Mouse (Mus musculus): ENCODE measurements around the gene Cma2.
"Not testable (repeated sequence)": the region's sequence is repeated elsewhere in the genome, so short reads cannot be mapped to it uniquely, and the experiment has no call there.

The Cma2 gene

GRCm38 (mm10) chr14:55950346-55951030, at the start of gene Cma2:
Gene Cma2 (plus strand): TSS chr14:55950980.
- in situ Hi-C loops (cut with MboI; ENCODE audit: low pct_unique_long_range_greater_than_20kb in 1 of 2, low sequenced_read_pairs in 2 of 2, unreplicated experiment in 1 of 2), result no loop called here

GRCm38 (mm10) chr14:55905518-55905917, 45.3 kb upstream of the Cma2 start:
- in situ Hi-C loops (cut with MboI; ENCODE audit: low pct_unique_long_range_greater_than_20kb in 1 of 2, low sequenced_read_pairs in 2 of 2, unreplicated experiment in 1 of 2), result no loop called here

DNA sequence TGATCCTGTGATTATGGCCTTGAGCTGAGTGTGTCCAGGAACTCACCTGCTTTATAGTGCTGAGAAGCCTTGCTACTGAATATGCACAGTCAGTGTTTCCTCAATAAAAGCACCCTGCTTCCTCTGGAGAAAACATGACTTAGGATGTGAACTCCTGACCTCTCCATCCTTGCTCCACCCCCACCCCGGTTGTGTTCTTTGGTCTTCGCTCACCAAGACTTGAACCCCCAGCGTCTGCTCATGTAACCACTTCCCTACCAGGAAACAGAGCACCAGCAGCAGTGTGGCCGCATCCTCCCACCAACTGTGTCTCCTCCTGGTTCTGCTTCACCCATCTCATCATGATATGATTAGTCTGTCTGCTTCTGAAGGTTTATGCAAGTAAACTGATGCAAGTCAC, 37.4 kb upstream of the Cma2 start:
- in situ Hi-C loops (cut with MboI; ENCODE audit: low pct_unique_long_range_greater_than_20kb in 1 of 2, low sequenced_read_pairs in 2 of 2, unreplicated experiment in 1 of 2), result loop anchor here in 1 of 2 experiments (5.0 to 10.0 kb wide), 2 partner anchors 36 to 59 kb away; partner anchors contain the start of gene Nynrin

GRCm38 (mm10) chr14:55918240-55919082, 32.3 kb upstream of the Cma2 start:
- in situ Hi-C loops (cut with MboI; ENCODE audit: low pct_unique_long_range_greater_than_20kb in 1 of 2, low sequenced_read_pairs in 2 of 2, unreplicated experiment in 1 of 2), result loop anchor here in 1 of 2 experiments (10.0 kb wide), 1 partner anchor 64 kb away; the partner anchor contains the start of gene Nynrin

GRCm38 (mm10) chr14:55922475-55923232, 28.1 kb upstream of the Cma2 start:
- in situ Hi-C loops (cut with MboI; ENCODE audit: low pct_unique_long_range_greater_than_20kb in 1 of 2, low sequenced_read_pairs in 2 of 2, unreplicated experiment in 1 of 2), result no loop called here

DNA sequence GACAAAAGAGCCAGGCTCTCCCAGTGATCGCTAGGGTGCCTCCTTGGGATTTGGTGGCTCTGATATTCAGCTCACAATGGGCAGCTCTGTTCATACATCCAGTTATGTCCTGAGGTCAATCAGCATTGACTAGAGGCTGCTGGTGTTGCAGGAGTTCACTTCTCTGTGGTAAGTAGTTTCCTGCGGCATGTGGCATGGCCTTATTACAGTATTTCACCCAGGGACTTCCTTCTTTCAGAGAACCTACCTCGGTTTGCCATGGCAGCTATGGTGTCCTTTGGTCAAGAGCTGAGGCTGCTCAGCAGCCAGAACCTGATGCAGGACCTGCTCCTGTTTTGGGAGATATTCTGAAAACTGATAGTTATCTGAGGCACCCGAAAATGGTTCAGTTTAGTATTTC, 23.9 kb upstream of the Cma2 start:
- in situ Hi-C loops (cut with MboI; ENCODE audit: low pct_unique_long_range_greater_than_20kb in 1 of 2, low sequenced_read_pairs in 2 of 2, unreplicated experiment in 1 of 2), result no loop called here

DNA sequence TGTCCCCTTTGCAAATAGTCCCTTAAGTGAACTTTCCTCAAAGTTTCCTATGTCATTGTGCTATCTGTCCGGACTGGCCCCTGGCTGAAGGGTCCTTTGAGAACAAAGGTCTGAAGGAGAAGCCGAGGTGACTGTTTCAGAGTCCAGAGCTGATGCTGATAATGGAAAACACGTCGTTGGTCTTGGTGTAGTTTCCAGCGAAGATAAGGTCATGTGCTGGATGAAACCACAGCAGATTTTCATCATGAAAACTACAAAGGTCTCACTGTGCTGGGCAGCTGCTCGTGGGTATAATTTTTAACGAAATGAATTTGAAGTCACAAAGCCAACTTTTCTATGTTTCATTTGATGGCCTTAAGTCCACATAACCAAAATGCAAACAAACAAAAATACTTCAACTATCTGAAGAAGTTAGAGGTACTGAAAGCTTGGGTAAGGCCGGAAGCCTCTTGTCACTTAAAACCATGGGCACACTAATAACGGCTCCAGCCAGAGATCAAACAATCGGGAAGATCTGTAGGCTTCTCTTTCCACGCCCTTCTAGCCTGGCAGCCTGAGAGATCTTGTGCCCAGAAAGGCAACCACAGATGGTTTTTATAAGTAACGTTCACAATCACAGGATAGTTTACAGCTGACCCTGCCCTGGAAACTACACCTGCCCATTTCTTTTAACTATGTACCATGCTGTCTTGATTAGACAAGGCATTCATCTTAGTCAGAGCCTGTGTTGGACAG, 21.4 kb upstream of the Cma2 start:
- in situ Hi-C loops (cut with MboI; ENCODE audit: low pct_unique_long_range_greater_than_20kb in 1 of 2, low sequenced_read_pairs in 2 of 2, unreplicated experiment in 1 of 2), result no loop called here

DNA sequence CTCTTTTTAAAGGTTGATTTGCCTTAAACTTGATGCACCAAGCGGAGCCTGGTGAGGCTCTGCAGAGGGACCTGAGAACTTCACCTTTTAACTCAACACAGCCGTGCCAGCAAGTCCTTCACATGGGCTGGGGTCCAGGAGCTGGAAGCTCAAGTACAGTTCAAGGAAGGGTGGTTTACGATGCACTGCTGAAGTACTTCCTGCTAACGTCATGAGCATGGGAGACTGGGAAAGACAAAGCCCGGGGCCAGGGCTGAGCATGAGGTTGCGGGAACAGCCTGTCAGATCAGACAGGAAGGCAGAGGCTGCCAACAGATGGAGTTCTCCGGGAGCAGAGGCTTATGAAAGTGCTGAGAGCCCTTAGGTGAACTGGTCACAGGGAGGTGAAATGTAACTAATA, 17.2 kb upstream of the Cma2 start:
- in situ Hi-C loops (cut with MboI; ENCODE audit: low pct_unique_long_range_greater_than_20kb in 1 of 2, low sequenced_read_pairs in 2 of 2, unreplicated experiment in 1 of 2), result no loop called here

- in situ Hi-C loops (cut with MboI; ENCODE audit: low pct_unique_long_range_greater_than_20kb in 1 of 2, low sequenced_read_pairs in 2 of 2, unreplicated experiment in 1 of 2), result no loop called here
These were observed 10.5 kb upstream of the Cma2 start for GRCm38 (mm10) chr14:55940070-55940800.

DNA sequence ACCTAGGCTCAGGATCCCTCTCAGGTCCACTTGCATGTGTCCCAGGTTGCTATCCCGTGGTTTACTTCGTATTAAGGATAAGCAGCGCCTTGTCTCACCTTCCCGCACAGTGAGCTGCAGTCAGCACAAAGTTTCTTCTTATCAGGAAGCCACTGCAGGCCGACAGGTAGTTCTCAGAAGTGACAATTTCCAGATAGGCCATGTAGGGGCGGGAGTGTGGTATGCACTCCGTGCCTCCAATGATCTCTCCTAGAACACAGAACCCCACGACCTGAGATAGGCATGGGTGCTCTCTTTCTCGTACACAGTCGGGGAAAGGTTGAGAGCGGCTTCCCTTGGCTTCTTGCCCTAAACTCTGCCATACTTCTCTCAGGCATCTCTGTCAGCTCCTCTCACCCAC, 7.2 kb upstream of the Cma2 start:
- in situ Hi-C loops (cut with MboI; ENCODE audit: low pct_unique_long_range_greater_than_20kb in 1 of 2, low sequenced_read_pairs in 2 of 2, unreplicated experiment in 1 of 2), result no loop called here

- in situ Hi-C loops (cut with MboI; ENCODE audit: low pct_unique_long_range_greater_than_20kb in 1 of 2, low sequenced_read_pairs in 2 of 2, unreplicated experiment in 1 of 2), result no loop called here
These were observed 6.2 kb upstream of the Cma2 start, which contains the start of gene Cma1 for GRCm38 (mm10) chr14:55944575-55944974. Gene Cma1 (minus strand): TSS chr14:55944675.

GRCm38 (mm10) chr14:55946269-55946969, 4.4 kb upstream of the Cma2 start:
- in situ Hi-C loops (cut with MboI; ENCODE audit: low pct_unique_long_range_greater_than_20kb in 1 of 2, low sequenced_read_pairs in 2 of 2, unreplicated experiment in 1 of 2), result no loop called here

DNA sequence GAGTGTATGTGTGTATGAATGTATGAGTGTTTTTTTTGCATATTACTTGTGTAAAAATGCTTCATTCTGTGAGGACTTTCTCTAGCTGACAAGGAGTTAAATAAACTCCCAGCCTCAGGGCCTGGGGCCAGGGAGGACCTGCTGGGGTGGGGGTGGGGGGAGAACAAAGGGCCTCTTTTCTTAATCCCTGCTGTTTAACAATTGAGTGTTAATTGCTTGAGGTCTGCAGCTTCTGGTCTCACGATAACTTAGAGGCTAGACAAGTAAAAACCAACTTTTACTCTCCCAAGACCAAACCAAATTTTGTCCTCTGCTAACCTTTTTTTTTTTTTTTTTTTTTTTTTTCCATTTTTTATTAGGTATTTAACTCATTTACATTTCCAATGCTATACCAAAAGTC, 12.5 kb downstream of the Cma2 start:
- in situ Hi-C loops (cut with MboI; ENCODE audit: low pct_unique_long_range_greater_than_20kb in 1 of 2, low sequenced_read_pairs in 2 of 2, unreplicated experiment in 1 of 2), result no loop called here

DNA sequence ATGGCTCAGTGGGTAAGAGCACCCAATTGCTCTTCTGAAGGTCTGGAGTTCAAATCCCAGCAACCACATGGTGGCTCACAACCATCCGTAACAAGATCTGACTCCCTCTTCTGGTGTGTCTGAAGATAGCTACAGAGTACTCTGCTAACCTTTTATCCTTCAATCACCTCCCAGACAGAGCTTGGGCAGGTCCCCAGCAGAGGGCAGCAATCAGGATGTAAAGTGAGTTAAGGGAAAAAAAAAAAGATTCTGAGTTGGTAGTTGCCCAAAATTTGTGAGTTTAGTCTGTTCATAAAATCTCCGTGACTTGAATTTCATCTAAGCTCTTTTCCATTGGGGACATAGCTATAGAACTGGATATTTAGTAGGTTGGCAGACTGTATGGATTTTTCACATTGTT, 13.1 kb downstream of the Cma2 start:
- in situ Hi-C loops (cut with MboI; ENCODE audit: low pct_unique_long_range_greater_than_20kb in 1 of 2, low sequenced_read_pairs in 2 of 2, unreplicated experiment in 1 of 2), result not testable (repeated sequence)

GRCm38 (mm10) chr14:55987464-55987863, 36.7 kb downstream of the Cma2 start:
- in situ Hi-C loops (cut with MboI; ENCODE audit: low pct_unique_long_range_greater_than_20kb in 1 of 2, low sequenced_read_pairs in 2 of 2, unreplicated experiment in 1 of 2), result not testable (repeated sequence)

- in situ Hi-C loops (cut with MboI; ENCODE audit: low pct_unique_long_range_greater_than_20kb in 1 of 2, low sequenced_read_pairs in 2 of 2, unreplicated experiment in 1 of 2), result no loop called here
These were observed 62.4 kb downstream of the Cma2 start for GRCm38 (mm10) chr14:56013147-56013546.

GRCm38 (mm10) chr14:56013924-56014323, 63.1 kb downstream of the Cma2 start:
- in situ Hi-C loops (cut with MboI; ENCODE audit: low pct_unique_long_range_greater_than_20kb in 1 of 2, low sequenced_read_pairs in 2 of 2, unreplicated experiment in 1 of 2), result no loop called here
